Mouse (Mus musculus) thymus, adult 2 months (tissue): ENCODE data around the gene Cenpf. TPM values are rescaled to one million over a fixed set of nuclear protein-coding genes. Genes with fewer than 3 reads are reported as not detected.

ENCODE experiments used
- DNase-seq: peaks from one replicate; pipeline ENCODE4 v3.0.0; 2021
- H3K27ac ChIP-seq: fragments of 200-500 bp; 2 replicates; pipeline ENCODE4 v1.5.1; 2012; ENCODE audit warnings: low read length, control low read depth; ENCODE audit not compliant: control insufficient read depth, insufficient read depth
- H3K27me3 ChIP-seq: fragments of 200-500 bp; 2 replicates; pipeline ENCODE4 v1.6.1; 2012; ENCODE audit warnings: mild to moderate bottlenecking, low read length, moderate library complexity, mixed read lengths; ENCODE audit not compliant: control insufficient read depth, insufficient read depth
- H3K36me3 ChIP-seq: fragments of 200-500 bp; 2 replicates; pipeline ENCODE4 v1.6.1; 2012; ENCODE audit warnings: mild to moderate bottlenecking, low read length, moderate library complexity; ENCODE audit not compliant: control insufficient read depth, insufficient read depth
- H3K4me1 ChIP-seq: fragments of 200-500 bp; replicated peaks from 2 replicates; pipeline ENCODE4 v1.6.1; 2012; ENCODE audit warnings: low read length; ENCODE audit not compliant: control insufficient read depth, insufficient read depth
- H3K4me3 ChIP-seq: fragments of 200-500 bp; 2 replicates; pipeline ENCODE4 v1.5.1; 2012; ENCODE audit warnings: mild to moderate bottlenecking, low read length, control low read depth, moderate library complexity; ENCODE audit not compliant: control insufficient read depth, insufficient read depth
- CTCF ChIP-seq: fragments of 200-500 bp; IDR thresholded peaks from 2 replicates; pipeline ENCODE4 v1.5.1; 2012; ENCODE audit warnings: mild to moderate bottlenecking, control low read depth, low read length, moderate library complexity, borderline replicate concordance; ENCODE audit not compliant: control insufficient read depth, poor library complexity, insufficient read depth; ENCODE audit errors: extremely low read depth
- POLR2A ChIP-seq: fragments of 200-500 bp; IDR thresholded peaks from 2 replicates; pipeline ENCODE4 v1.6.1; 2012; ENCODE audit warnings: mild to moderate bottlenecking, low read length, control low read depth, moderate library complexity; ENCODE audit not compliant: control insufficient read depth, poor library complexity, insufficient read depth; ENCODE audit errors: extremely low read depth
- WGBS: fragments of 180-500 bp; shearing (Covaris S2); methylation state at CpG from one replicate; pipeline ENCODE4 v1.1.7; 2018; 5-methylcytosine and 5-hydroxymethylcytosine counted together
- polyA plus RNA-seq: library from polyadenylated mRNA; depleted of rRNA; stranded (reverse); fragments of >200 nt; gene quantifications from 2 replicates; pipeline ENCODE4 v1.2.3, GENCODE M21; 2012; rRNA removed

Gene Cenpf
- polyA plus RNA-seq, 1 experiment, result 10.3 TPM

GRCm38 (mm10) chr1:189608039-189608438, 79.8 kb downstream of the Cenpf start:
- H3K4me1 ChIP-seq, result peaks cover 19% of the 10 kb centered on the region
- peak overlapping the region; percentile 9; the same call in 1 of the 2 replicates for H3K27ac ChIP-seq
- H3K27me3 ChIP-seq, result no peaks in the 10 kb centered on the region
- 75% methylated on average over 3 of the region's 3 CpGs for WGBS
- H3K4me3 ChIP-seq, result no peak overlapping the region
- no peaks in the 10 kb centered on the region for H3K36me3 ChIP-seq
- peak; percentile 8 for DNase-seq
- no peak for TF ChIP-seq POLR2A
- TF ChIP-seq CTCF, result no peak

GRCm38 (mm10) chr1:189605598-189606126, 82.2 kb downstream of the Cenpf start:
- H3K27ac ChIP-seq, result no peak overlapping the region
- TF ChIP-seq CTCF, result no peak
- TF ChIP-seq POLR2A, result no peak
- WGBS, result 93% methylated on average over 8 of the region's 8 CpGs
- DNase-seq, result no peak
- H3K4me3 ChIP-seq, result no peak overlapping the region
- peaks cover 20% of the 10 kb centered on the region for H3K4me1 ChIP-seq
- no peaks in the 10 kb centered on the region for H3K27me3 ChIP-seq
- H3K36me3 ChIP-seq, result no peaks in the 10 kb centered on the region

DNA sequence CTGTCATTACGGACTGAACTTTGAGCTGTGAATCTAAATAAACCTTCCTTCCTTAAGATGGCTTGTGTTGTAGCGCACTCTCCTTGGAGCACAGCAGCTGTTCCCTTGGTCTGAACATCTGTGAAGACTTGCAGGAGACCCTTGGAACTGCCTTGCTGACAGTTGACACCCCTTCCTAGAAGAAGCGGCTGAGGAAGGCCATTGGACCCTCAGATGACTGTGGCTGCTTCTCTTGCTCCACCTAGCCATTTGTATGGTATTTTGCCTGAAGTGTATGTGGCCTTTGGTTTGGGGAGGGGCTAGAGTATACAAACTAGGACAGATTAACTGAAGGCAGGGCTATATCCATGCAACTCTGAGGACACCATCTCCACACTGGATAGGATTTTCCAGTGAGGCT, 90.8 kb downstream of the Cenpf start:
- 79% methylated on average over 3 of the region's 3 CpGs for WGBS
- no peak overlapping the region for H3K27ac ChIP-seq
- no peaks in the 10 kb centered on the region for H3K27me3 ChIP-seq
- no peaks in the 10 kb centered on the region for H3K4me1 ChIP-seq
- no peak overlapping the region for H3K4me3 ChIP-seq
- TF ChIP-seq POLR2A (no peak), CTCF (no peak)
- H3K36me3 ChIP-seq, result no peaks in the 10 kb centered on the region
- no peak for DNase-seq

Other genes with a start within 250 kb of the Cenpf start
- 17.8 and 19.5 TPM in 2 replicates for gene Ptpn14, start 40.2 kb upstream of the Cenpf start, polyA plus RNA-seq
- gene Smyd2, start 234.3 kb upstream of the Cenpf start, polyA plus RNA-seq, result 33.2 and 36.5 TPM in 2 replicates